Comparison of ENCODE assay signal across 27 mouse cellular contexts in genomic region chr11:37671320-37671719, GRCm38 (mm10).
A peak's percentile ranks its signal among the peaks of the same experiment; 100 is the strongest.
DNase-seq lines count a peak whose midpoint lies in the region; ATAC-seq lines count a peak whose summit lies in the region.
"Had no signal": no experiment of that assay in that cellular context is flagged by ENCODE, and none has a peak within 500 bp of the region (broad histone marks: within the 10 kb centered on the region; RNA-seq: fewer than 3 reads in every experiment).

No protein-coding gene starts in this region.

- H3K4me2 ChIP-seq in forebrain, embryonic 13.5 days: no peak overlapping the region
- no peak overlapping the region for H3K4me2 ChIP-seq in forebrain, embryonic 15.5 days (replicated peaks)
- H3K4me2 ChIP-seq in forebrain, embryonic 16.5 days (ENCODE audit: low read length): no peak overlapping the region
- no peak overlapping the region for H3K4me2 ChIP-seq in limb, embryonic 13.5 days (replicated peaks)
- H3K4me2 ChIP-seq: embryonic facial prominence, embryonic 13.5 days; heart, embryonic 13.5 days; hindbrain, embryonic 14.5 days; liver, embryonic 15.5 days; lung, embryonic 15.5 days had no signal

- H3K36me3 ChIP-seq in forebrain, embryonic 13.5 days (ENCODE audit: poor library complexity, severe bottlenecking): no peaks in the 10 kb centered on the region
- H3K36me3 ChIP-seq in forebrain, embryonic 15.5 days: no peaks in the 10 kb centered on the region
- no peaks in the 10 kb centered on the region for H3K36me3 ChIP-seq in forebrain, embryonic 16.5 days (ENCODE audit: control insufficient read depth, insufficient read depth)
- H3K36me3 ChIP-seq in limb, embryonic 13.5 days: no peaks in the 10 kb centered on the region
- H3K36me3 ChIP-seq: embryonic facial prominence, embryonic 13.5 days; G1E; heart, embryonic 13.5 days; liver, embryonic 15.5 days; lung, embryonic 15.5 days had no signal

- no peaks in the 10 kb centered on the region for H3K9me3 ChIP-seq in forebrain, embryonic 13.5 days (replicated peaks)
- H3K9me3 ChIP-seq in forebrain, embryonic 15.5 days: no peaks in the 10 kb centered on the region
- no peaks in the 10 kb centered on the region for H3K9me3 ChIP-seq in forebrain, embryonic 16.5 days (ENCODE audit: control insufficient read depth, low read length)
- H3K9me3 ChIP-seq in limb, embryonic 13.5 days: no peaks in the 10 kb centered on the region
- H3K9me3 ChIP-seq: embryonic facial prominence, embryonic 13.5 days; G1E; heart, embryonic 13.5 days; liver, embryonic 15.5 days; lung, embryonic 15.5 days had no signal

- 20% methylated on average over 3 of the region's 3 CpGs for WGBS in forebrain, embryonic 13.5 days
- WGBS in forebrain, embryonic 15.5 days: 12% methylated on average over 3 of the region's 3 CpGs
- 10% methylated on average over 3 of the region's 3 CpGs for WGBS in forebrain, embryonic 16.5 days
- 25% methylated on average over 3 of the region's 3 CpGs for WGBS in limb, embryonic 13.5 days

- H3K27ac ChIP-seq in forebrain, embryonic 13.5 days: no peak overlapping the region
- H3K27ac ChIP-seq in forebrain, embryonic 15.5 days (replicated peaks): no peak overlapping the region
- H3K27ac ChIP-seq in forebrain, embryonic 16.5 days (ENCODE audit: low read length): no peak overlapping the region
- peak overlapping the region; percentile 65; the same call in 1 of the 2 replicates for H3K27ac ChIP-seq in limb, embryonic 13.5 days
- H3K27ac ChIP-seq: embryonic facial prominence, embryonic 13.5 days; heart, embryonic 13.5 days; hindbrain, embryonic 14.5 days; kidney, postnatal 0 days; liver, embryonic 15.5 days; lung, embryonic 15.5 days; stomach, postnatal 0 days had no signal

- H3K4me1 ChIP-seq in forebrain, embryonic 13.5 days: peaks cover 8% of the 10 kb centered on the region; the same call in 1 of the 2 replicates
- H3K4me1 ChIP-seq in forebrain, embryonic 15.5 days: no peaks in the 10 kb centered on the region
- H3K4me1 ChIP-seq in forebrain, embryonic 16.5 days (replicated peaks; ENCODE audit: control insufficient read depth, insufficient read depth, low read length): no peaks in the 10 kb centered on the region
- peaks cover 6% of the 10 kb centered on the region; the same call in 1 of the 2 replicates for H3K4me1 ChIP-seq in limb, embryonic 13.5 days
- H3K4me1 ChIP-seq: embryonic facial prominence, embryonic 13.5 days; heart, embryonic 13.5 days; liver, embryonic 15.5 days; lung, embryonic 15.5 days had no signal

- no peak overlapping the region for H3K4me3 ChIP-seq in forebrain, embryonic 13.5 days
- H3K4me3 ChIP-seq in forebrain, embryonic 15.5 days: no peak overlapping the region
- no peak overlapping the region for H3K4me3 ChIP-seq in forebrain, embryonic 16.5 days (replicated peaks; ENCODE audit: low read length)
- H3K4me3 ChIP-seq in limb, embryonic 13.5 days: no peak overlapping the region
- H3K4me3 ChIP-seq: embryonic facial prominence, embryonic 13.5 days; heart, embryonic 13.5 days; liver, embryonic 15.5 days; lung, embryonic 15.5 days had no signal

- ATAC-seq in forebrain, embryonic 13.5 days: peak; percentile 55; the same call in 1 of the 2 replicates
- no peak for ATAC-seq in forebrain, embryonic 15.5 days (replicated peaks)
- peak; percentile 47 for ATAC-seq in forebrain, embryonic 16.5 days
- ATAC-seq in limb, embryonic 13.5 days (ENCODE audit: low FRiP score, low read depth): peak; percentile 81; the same call in 1 of the 2 replicates
- ATAC-seq: Patski had no signal

- no peak overlapping the region for H3K9ac ChIP-seq in forebrain, embryonic 13.5 days
- H3K9ac ChIP-seq in forebrain, embryonic 15.5 days (replicated peaks): no peak overlapping the region
- no peak overlapping the region for H3K9ac ChIP-seq in forebrain, embryonic 16.5 days (replicated peaks; ENCODE audit: low read depth, low read length)
- no peak overlapping the region for H3K9ac ChIP-seq in limb, embryonic 13.5 days
- H3K9ac ChIP-seq: embryonic facial prominence, embryonic 13.5 days; heart, embryonic 13.5 days; hindbrain, embryonic 14.5 days; liver, embryonic 15.5 days; lung, embryonic 15.5 days had no signal

- 0 out of 2 replicates have a peak, but pooled peaks cover 3% of the 10 kb centered on the region for H3K27me3 ChIP-seq in forebrain, embryonic 13.5 days
- no peaks in the 10 kb centered on the region for H3K27me3 ChIP-seq in forebrain, embryonic 15.5 days
- H3K27me3 ChIP-seq in forebrain, embryonic 16.5 days (replicated peaks; ENCODE audit: control insufficient read depth, insufficient read depth, low read length): no peaks in the 10 kb centered on the region
- no peaks in the 10 kb centered on the region for H3K27me3 ChIP-seq in limb, embryonic 13.5 days
- H3K27me3 ChIP-seq: CH12.LX; embryonic facial prominence, embryonic 13.5 days; heart, embryonic 13.5 days; liver, embryonic 15.5 days; lung, embryonic 15.5 days had no signal

- peak; percentile 45 for DNase-seq in A20 (ENCODE audit: low read depth, low spot score)
- DNase-seq in urinary bladder, postnatal 10 days (ENCODE audit: low spot score): no peak
- no peak for DNase-seq in heart, postnatal 4 days
- DNase-seq: adrenal gland, postnatal 36 days; B cell, adult 2 months; cerebellum, adult 11-12 months; gastrocnemius, postnatal 14 days; heart, adult 18-20 months; kidney, adult 2 months; liver; lung, postnatal 4 days; right cerebral cortex, postnatal 14 days; thymus, adult 2 months had no signal
